Mouse (Mus musculus): ENCODE results near the gene Mafg. TPM values are rescaled to one million over a fixed set of nuclear protein-coding genes. Genes with fewer than 3 reads are reported as not detected.

Mafg gene
- total RNA-seq, 1 experiment from 2014 or later, result 20.3 TPM

DNA sequence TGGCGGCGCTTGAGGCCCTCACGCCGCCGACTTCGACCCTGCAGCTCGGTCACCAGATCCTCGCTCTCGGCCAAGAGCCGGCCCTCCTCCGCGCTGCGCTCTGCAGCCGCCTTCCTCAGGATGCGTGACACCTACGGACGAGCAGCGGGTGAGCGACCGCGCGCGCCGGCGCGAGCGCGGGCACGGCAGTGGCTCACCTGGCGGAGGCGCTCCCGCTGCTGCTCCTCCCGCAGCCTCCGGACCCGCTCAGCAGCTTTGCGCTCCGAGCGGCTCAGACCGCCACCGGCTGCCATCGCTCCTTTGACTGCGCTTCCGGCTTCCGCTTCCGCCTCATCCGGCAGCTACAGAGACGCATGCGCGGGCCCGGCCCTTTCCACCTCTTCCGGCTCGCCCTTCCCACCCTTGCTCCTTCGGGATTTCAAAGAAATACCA lies 8.7 kb downstream of the Mafg start:
- peak; percentile 50 for ATAC-seq (replicated peaks; ENCODE audit: low read depth, poor library complexity, severe bottlenecking)

DNA sequence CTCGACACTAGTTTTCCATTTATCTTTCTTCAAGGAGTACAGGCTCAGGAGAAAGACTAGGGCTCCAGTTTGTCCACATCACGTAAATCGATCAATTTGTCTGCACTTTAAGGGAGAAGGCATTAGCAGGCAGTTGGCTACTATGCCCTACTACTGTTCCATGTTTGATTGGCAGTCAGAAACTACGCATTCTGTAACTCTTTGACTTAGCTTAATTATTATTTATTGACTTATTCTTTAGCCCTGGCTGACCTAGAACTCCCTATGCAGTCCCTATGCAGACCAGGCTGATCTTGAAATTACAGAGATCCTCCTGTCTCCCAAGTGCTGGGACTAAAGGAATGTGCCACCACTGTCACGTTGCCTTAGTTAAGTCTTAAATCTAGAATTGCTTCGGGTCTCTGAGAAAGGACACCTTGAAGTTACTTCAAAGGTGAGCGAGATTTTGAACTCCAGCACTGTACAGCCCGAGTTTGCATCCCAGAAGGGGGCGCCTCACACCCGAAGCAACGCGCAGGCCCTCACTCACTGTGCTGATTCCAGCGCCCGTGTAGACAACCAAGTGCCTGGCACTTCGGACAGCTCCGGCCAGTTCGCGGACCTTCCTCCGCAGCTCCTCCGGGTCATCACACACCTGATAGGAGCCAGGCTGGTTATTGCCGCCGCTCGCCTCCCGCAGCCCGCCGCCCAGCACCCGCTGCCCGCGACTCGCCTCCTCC lies 9.3 kb downstream of the Mafg start:
- 0 out of 2 replicates have a peak, but pooled peaks have one; percentile 26 for ATAC-seq (replicated peaks; ENCODE audit: low read depth, poor library complexity, severe bottlenecking)

DNA sequence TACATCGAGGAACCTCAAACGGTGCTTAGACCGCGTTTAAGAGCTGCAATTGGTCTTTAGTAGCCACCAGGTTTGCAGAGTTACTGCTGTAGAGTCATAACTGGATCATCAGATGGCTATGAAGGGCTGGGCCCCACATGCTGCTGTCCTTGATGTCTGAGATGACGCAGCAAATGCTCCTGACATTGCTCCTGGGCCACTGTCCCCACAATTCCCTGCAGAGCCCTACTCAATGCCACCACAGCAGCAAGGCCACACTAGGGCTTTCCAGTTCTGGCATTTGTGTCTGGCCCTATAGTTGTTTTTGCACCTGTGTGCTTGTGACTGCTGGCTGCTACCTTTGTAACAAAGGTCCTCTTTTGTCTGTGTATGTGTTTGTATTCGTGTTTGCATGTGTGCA lies 10.6 kb downstream of the Mafg start:
- ATAC-seq (replicated peaks; ENCODE audit: low read depth, poor library complexity, severe bottlenecking), result no peak

- ATAC-seq (replicated peaks; ENCODE audit: low read depth, poor library complexity, severe bottlenecking), result no peak
Measured at GRCm38 (mm10) chr11:120620195-120620594, 13.2 kb downstream of the Mafg start.

DNA sequence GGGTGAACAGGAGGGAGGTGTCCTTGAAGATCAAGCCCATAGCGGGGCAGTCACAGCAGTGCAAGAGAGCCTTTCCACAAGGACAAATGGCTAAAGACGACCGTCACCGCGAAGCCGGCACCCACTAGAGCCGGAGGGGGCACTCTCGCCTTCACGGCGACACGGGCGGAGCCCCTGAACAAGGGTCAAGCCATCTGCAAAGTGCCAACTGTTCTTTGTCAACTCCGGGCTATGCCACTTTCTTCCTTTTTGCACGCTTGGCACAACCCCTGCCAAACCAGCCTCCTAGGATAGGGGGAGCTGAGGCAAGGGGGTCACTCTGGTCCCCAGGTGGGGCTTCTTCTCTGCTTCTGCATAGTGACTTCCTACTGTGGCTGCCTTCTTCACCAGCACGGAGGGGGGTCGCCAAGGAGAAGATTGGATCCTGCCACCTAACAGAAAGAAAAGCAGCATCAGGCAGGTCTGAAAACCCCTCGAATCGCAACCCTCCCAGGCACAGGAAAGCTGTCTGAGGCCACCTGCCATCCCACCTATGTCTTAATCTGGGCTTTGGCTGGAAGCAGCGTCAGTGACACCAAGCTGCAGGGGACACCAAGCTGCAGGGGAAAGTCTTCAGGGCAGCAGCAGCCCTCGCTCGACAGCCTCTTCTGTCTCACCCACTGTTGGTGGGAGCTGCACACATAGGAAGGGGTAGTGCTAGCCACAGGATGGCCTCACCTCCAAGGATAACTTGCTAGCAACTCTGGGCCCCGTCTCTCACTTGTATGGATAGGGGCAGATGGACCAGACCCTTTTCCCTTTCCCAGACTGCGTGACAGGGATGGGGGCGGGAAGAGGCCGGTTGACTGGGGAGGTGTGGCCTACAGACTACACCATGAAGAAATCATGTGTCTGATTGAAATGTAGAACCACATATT lies 14.5 kb downstream of the Mafg start:
- no peak for ATAC-seq (replicated peaks; ENCODE audit: low read depth, poor library complexity, severe bottlenecking)

DNA sequence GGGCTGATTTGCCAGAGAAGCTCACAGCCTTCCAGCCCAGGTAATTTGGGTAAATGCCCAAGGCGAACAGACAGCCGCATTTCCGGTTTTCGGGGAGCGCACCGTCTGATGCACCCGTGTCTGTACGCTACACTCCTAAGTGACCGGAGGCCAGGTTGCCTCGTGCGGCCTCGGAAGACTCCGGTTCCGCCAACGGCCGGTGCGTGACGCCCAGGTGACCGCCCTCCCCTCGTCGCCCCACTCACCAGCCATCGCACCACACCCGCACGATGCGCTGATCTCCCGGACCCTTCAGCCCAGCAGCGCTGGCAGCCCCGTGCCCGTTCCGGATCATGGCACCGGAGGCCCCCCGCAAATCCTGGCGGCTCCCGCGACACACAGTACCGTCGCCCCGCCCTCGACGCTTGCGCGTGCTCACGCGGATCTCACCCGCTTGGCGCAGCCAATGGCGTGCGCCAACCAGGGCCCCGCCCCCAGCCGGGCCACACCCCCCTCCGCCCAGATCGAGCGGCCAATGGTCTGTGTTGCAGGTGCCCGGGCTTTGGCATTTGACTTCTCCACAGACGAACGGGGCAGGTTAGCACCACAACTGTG lies 15.8 kb downstream of the Mafg start, which contains the start of gene Pcyt2:
TSS of gene Pcyt2 (minus strand) at position 418 of the 594 bp plus-strand sequence.
- ATAC-seq (replicated peaks; ENCODE audit: low read depth, poor library complexity, severe bottlenecking), result peak; percentile 87

- no peak for ATAC-seq (replicated peaks; ENCODE audit: low read depth, poor library complexity, severe bottlenecking)
Measured at GRCm38 (mm10) chr11:120616617-120617294, 16.6 kb downstream of the Mafg start.

- ATAC-seq (replicated peaks; ENCODE audit: low read depth, poor library complexity, severe bottlenecking), result no peak
Measured at GRCm38 (mm10) chr11:120615606-120616203, 17.7 kb downstream of the Mafg start.

DNA sequence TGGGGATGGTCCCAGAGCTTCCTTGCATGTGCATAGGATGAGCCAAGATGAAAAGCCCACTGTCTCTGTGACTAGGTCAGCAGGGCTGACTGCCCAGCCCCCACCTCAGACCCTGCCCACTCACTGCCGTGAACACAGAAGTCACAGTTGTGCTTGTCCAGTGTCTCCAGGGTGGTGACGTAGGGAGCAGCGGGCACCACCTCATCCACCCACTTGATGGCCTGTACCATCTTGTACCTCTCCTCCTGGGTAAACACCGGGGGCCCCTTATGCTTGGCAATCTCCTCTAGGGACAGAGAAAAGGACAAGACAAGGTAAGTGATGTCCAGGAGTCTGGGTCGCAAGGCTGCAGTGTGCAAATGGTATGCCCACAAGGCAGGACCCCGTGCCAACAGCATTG lies 18.2 kb downstream of the Mafg start:
- ATAC-seq (replicated peaks; ENCODE audit: low read depth, poor library complexity, severe bottlenecking), result no peak

DNA sequence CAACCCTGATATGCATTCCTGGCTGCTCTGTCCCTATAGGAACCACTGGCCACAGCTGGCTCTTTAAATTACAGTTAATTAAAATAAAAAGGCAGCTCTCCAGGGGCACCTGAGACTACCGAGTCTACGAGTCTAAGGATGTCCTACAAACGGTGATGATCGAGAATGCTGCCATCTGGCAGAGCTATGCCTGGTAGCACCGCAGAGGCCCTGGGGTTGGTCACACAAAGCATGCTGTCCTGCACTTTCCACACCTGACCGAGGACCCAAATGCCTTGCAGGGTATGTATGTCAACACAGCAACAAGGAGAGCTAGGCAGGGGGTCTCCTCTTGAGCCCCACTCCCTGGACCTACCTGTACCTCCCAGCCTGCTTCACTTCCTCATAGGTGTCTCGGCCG lies 19.4 kb downstream of the Mafg start:
- ATAC-seq (replicated peaks; ENCODE audit: low read depth, poor library complexity, severe bottlenecking), result no peak

DNA sequence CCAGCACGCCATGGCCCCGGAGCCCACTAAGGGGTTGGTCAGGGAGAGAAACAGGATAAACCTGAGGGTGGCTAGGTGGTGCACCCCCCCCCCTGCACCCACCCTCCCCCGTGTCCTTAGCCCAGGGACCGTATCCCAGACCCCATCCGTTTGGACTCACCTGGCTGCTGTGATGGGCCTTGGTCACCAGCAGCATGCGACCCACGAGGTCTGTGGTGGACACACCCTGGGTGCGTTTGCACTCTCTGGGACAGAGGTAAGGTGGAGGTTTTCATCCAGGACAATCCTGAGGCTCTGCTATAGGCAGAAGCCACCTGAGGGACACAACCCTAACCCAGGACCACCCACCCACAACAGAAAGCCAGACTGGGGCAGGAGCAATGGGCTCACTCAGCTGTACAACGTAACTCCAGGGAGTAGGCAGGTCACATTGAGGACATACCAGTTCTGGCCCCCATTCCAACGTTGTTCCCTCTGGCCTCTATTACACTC lies 19.9 kb downstream of the Mafg start:
- no peak for ATAC-seq (replicated peaks; ENCODE audit: low read depth, poor library complexity, severe bottlenecking)

GRCm38 (mm10) chr11:120612763-120613162 lies 20.6 kb downstream of the Mafg start:
- ATAC-seq (replicated peaks; ENCODE audit: low read depth, poor library complexity, severe bottlenecking), result peak; percentile 73

GRCm38 (mm10) chr11:120610477-120611046 lies 22.8 kb downstream of the Mafg start:
- ATAC-seq (replicated peaks; ENCODE audit: low read depth, poor library complexity, severe bottlenecking), result no peak

DNA sequence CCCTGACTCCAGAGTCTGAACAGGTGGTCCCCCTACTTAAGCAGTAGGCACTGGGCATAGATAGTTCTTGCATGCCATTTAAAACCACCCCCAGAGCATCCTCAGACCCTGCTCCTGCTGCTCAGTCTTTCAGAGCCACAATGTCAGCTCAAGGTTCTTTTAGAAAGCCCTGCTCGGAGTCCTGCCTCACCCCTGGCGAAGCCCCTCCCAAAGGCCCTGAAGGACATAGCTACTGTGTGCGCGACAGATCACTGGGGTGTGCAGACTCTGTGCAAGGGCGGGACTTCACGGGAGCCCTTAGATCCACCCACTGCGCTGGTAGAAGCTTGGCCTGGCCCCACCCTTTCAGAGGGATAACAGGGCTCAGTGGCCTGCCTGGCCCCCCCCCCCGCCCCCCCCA lies 24.1 kb downstream of the Mafg start:
- ATAC-seq (replicated peaks; ENCODE audit: low read depth, poor library complexity, severe bottlenecking), result no peak

DNA sequence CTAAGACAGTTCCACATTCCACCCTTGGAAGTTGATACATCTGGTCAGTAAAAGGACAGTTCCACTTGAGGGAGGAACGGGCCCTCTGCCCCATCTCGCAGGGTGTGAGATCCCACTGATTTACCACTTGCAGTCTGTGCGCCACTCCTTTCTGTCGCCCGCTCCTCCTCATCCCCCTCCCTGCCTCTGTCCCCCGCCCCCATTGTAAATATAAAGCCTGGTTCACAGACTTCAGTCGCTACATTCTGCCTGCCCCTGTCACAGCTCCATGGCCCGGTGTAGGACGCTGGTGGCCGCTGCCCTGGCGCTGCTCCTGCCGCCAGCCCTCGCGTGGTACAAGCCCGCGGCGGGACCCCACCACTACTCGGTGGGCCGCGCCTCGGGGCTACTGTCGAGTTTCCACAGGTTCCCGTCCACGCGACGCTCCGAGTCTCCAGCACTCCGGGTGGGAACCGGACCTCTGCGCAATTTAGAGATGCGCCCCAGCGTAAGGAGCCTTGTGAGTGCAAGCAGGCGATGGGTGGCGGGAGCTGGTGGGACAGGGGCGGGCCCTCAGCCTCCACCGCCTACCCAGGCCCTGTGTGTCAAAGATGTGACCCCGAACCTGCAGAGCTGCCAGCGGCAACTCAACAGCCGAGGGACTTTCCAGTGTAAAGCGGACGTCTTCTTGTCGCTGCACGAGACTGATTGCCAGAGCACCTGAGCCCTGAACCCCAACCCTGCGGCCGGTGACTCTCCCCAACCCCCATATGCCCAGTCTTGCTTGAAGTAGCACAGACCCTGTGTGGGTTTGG lies 25.0 kb downstream of the Mafg start, which contains the start of gene Npb:
TSS of gene Npb (plus strand) at position 237 of the 794 bp plus-strand sequence.
- ATAC-seq (replicated peaks; ENCODE audit: low read depth, poor library complexity, severe bottlenecking), result no peak

GRCm38 (mm10) chr11:120606764-120607163 lies 26.6 kb downstream of the Mafg start:
- ATAC-seq (replicated peaks; ENCODE audit: low read depth, poor library complexity, severe bottlenecking), result no peak

- ATAC-seq (replicated peaks; ENCODE audit: low read depth, poor library complexity, severe bottlenecking), result no peak
Measured at GRCm38 (mm10) chr11:120605667-120606066, 27.7 kb downstream of the Mafg start.

DNA sequence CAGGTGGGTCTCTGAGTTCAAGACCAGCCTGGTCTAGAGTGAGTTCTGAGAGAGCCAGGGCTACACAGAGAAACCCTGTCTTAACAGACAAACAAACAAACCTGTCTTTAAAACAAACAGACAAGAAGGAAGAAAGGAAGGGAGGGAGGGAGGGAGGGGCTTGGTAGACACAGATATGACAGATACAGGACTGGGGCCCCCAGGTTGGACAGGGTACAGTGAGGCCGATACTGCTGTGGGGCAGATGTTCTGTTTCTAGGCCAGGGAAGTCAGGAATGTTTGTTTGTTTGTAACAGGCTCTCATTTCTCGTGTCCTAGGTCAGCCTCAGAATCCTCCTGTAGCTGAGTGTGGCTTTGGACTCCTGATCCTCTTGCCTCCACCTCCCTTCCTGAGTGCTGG lies 29.9 kb downstream of the Mafg start:
- no peak for ATAC-seq (replicated peaks; ENCODE audit: low read depth, poor library complexity, severe bottlenecking)
